Mouse (Mus musculus): Measurements from ENCODE around the gene Gm11562. TPM values are rescaled to one million over a fixed set of nuclear protein-coding genes. Genes with fewer than 3 reads are reported as not detected.

Gene Gm11562
- polyA plus RNA-seq, 1 experiment from 2014 or later, result not detected

GRCm38 (mm10) chr11:99580636-99581035, 39.6 kb downstream of the Gm11562 start, which contains the start of gene Krtap1-5:
Gene Krtap1-5, minus strand, starts transcription at chr11:99581016.
- Histone ChIP-seq H3K4me1 (no peaks in the 10 kb centered on the region), H3K27ac (no peak within 1 kb of the TSS), H3K36me3 (no peaks in the 10 kb centered on the region), H3K9me3 (no peaks in the 10 kb centered on the region), H3K27me3 (ENCODE audit: insufficient read depth, poor library complexity, severe bottlenecking) (0 out of 2 replicates have a peak, but pooled peaks cover 5% of the 10 kb centered on the region), H3K4me3 (no peak within 1 kb of the TSS)
- WGBS, result 73% methylated on average over 6 of the region's 6 CpGs
- DNase-seq (ENCODE audit: low spot score), result no peak

- Histone ChIP-seq H3K4me3 (no peak overlapping the region), H3K9me3 (no peaks in the 10 kb centered on the region), H3K36me3 (no peaks in the 10 kb centered on the region), H3K4me1 (no peaks in the 10 kb centered on the region), H3K27me3 (ENCODE audit: insufficient read depth, poor library complexity, severe bottlenecking) (no peaks in the 10 kb centered on the region), H3K27ac (no peak overlapping the region)
- peak; percentile 85 for DNase-seq (ENCODE audit: low spot score)
- WGBS, result under 1% methylated on average over 7 of the region's 7 CpGs
These were observed 46.1 kb downstream of the Gm11562 start for GRCm38 (mm10) chr11:99574106-99574505.

- Histone ChIP-seq H3K27me3 (ENCODE audit: insufficient read depth, poor library complexity, severe bottlenecking) (no peaks in the 10 kb centered on the region), H3K36me3 (no peaks in the 10 kb centered on the region), H3K4me1 (no peaks in the 10 kb centered on the region), H3K9me3 (no peaks in the 10 kb centered on the region), H3K4me3 (no peak overlapping the region), H3K27ac (no peak overlapping the region)
- WGBS, result 62% methylated on average over 4 of the region's 4 CpGs
- no peak for DNase-seq (ENCODE audit: low spot score)
These were observed 47.1 kb downstream of the Gm11562 start for GRCm38 (mm10) chr11:99573164-99573563.

Other genes with a start within 250 kb of the Gm11562 start
- 0.20 and 0.39 TPM in 2 replicates for gene Krt28, start 245.5 kb downstream of the Gm11562 start, polyA plus RNA-seq (2016; fragmentation: Nextera tagmentation; extraction: Ambion mirVana)
- 11.4 and 14.6 TPM in 2 replicates for gene Krt10, start 231.1 kb downstream of the Gm11562 start, polyA plus RNA-seq (2016; fragmentation: Nextera tagmentation; extraction: Ambion mirVana)
- not detected in 2 replicates for gene Krt12, start 198.2 kb downstream of the Gm11562 start, polyA plus RNA-seq (2016; fragmentation: Nextera tagmentation; extraction: Ambion mirVana)
- 6.6 and 9.5 TPM in 2 replicates for gene Krt20, start 182.3 kb downstream of the Gm11562 start, polyA plus RNA-seq (2016; fragmentation: Nextera tagmentation; extraction: Ambion mirVana)
- gene Krt23, start 127.3 kb downstream of the Gm11562 start, polyA plus RNA-seq (2016; fragmentation: Nextera tagmentation; extraction: Ambion mirVana), result 0.15 and 0.38 TPM in 2 replicates
- not detected in 2 replicates for gene Krt39, start 99.1 kb downstream of the Gm11562 start, polyA plus RNA-seq (2016; fragmentation: Nextera tagmentation; extraction: Ambion mirVana)
- not detected in 2 replicates for gene Krt40, start 77.3 kb downstream of the Gm11562 start, polyA plus RNA-seq (2016; fragmentation: Nextera tagmentation; extraction: Ambion mirVana)
- not detected in 2 replicates for gene Krtap3-3, start 69.6 kb downstream of the Gm11562 start, polyA plus RNA-seq (2016; fragmentation: Nextera tagmentation; extraction: Ambion mirVana)
- gene Krtap3-2, start 63.6 kb downstream of the Gm11562 start, polyA plus RNA-seq (2016; fragmentation: Nextera tagmentation; extraction: Ambion mirVana), result not detected in 2 replicates
- not detected in 2 replicates for gene Gm11939, start 61.0 kb downstream of the Gm11562 start, polyA plus RNA-seq (2016; fragmentation: Nextera tagmentation; extraction: Ambion mirVana)
- not detected in 2 replicates for gene Krtap3-1, start 53.8 kb downstream of the Gm11562 start, polyA plus RNA-seq (2016; fragmentation: Nextera tagmentation; extraction: Ambion mirVana)
- not detected in 2 replicates for gene Krtap1-5, start 39.4 kb downstream of the Gm11562 start, polyA plus RNA-seq (2016; fragmentation: Nextera tagmentation; extraction: Ambion mirVana)
- not detected in 2 replicates for gene Krtap1-4, start 36.8 kb downstream of the Gm11562 start, polyA plus RNA-seq (2016; fragmentation: Nextera tagmentation; extraction: Ambion mirVana)
- not detected in 2 replicates for gene Krtap1-3, start 29.1 kb downstream of the Gm11562 start, polyA plus RNA-seq (2016; fragmentation: Nextera tagmentation; extraction: Ambion mirVana)
- not detected in 2 replicates for gene Krtap9-3, start 22.3 kb downstream of the Gm11562 start, polyA plus RNA-seq (2016; fragmentation: Nextera tagmentation; extraction: Ambion mirVana)
- not detected in 2 replicates for gene Gm11938, start 17.1 kb downstream of the Gm11562 start, polyA plus RNA-seq (2016; fragmentation: Nextera tagmentation; extraction: Ambion mirVana)
- gene Gm11937, start 10.2 kb downstream of the Gm11562 start, polyA plus RNA-seq (2016; fragmentation: Nextera tagmentation; extraction: Ambion mirVana), result not detected in 2 replicates
- gene Krtap2-4, start 5.6 kb downstream of the Gm11562 start, polyA plus RNA-seq (2016; fragmentation: Nextera tagmentation; extraction: Ambion mirVana), result not detected in 2 replicates
- gene Krtap4-1, start 7.8 kb upstream of the Gm11562 start, polyA plus RNA-seq (2016; fragmentation: Nextera tagmentation; extraction: Ambion mirVana), result not detected in 2 replicates
- gene Krtap4-2, start 14.6 kb upstream of the Gm11562 start, polyA plus RNA-seq (2016; fragmentation: Nextera tagmentation; extraction: Ambion mirVana), result not detected in 2 replicates
- not detected in 2 replicates for gene Krtap4-7, start 23.7 kb upstream of the Gm11562 start, polyA plus RNA-seq (2016; fragmentation: Nextera tagmentation; extraction: Ambion mirVana)
- not detected in 2 replicates for gene Gm11555, start 29.8 kb upstream of the Gm11562 start, polyA plus RNA-seq (2016; fragmentation: Nextera tagmentation; extraction: Ambion mirVana)
- gene Gm11563, start 38.5 kb upstream of the Gm11562 start, polyA plus RNA-seq (2016; fragmentation: Nextera tagmentation; extraction: Ambion mirVana), result not detected in 2 replicates
- not detected in 2 replicates for gene Krtap4-6, start 45.5 kb upstream of the Gm11562 start, polyA plus RNA-seq (2016; fragmentation: Nextera tagmentation; extraction: Ambion mirVana)
- gene Gm14190, start 70.3 kb upstream of the Gm11562 start, polyA plus RNA-seq (2016; fragmentation: Nextera tagmentation; extraction: Ambion mirVana), result not detected in 2 replicates
- not detected in 2 replicates for gene Gm14180, start 113.9 kb upstream of the Gm11562 start, polyA plus RNA-seq (2016; fragmentation: Nextera tagmentation; extraction: Ambion mirVana)
- gene Gm11595, start 152.5 kb upstream of the Gm11562 start, polyA plus RNA-seq (2016; fragmentation: Nextera tagmentation; extraction: Ambion mirVana), result not detected in 2 replicates
- not detected in 2 replicates for gene Krtap4-8, start 160.3 kb upstream of the Gm11562 start, polyA plus RNA-seq (2016; fragmentation: Nextera tagmentation; extraction: Ambion mirVana)
- not detected in 2 replicates for gene Krtap4-9, start 164.8 kb upstream of the Gm11562 start, polyA plus RNA-seq (2016; fragmentation: Nextera tagmentation; extraction: Ambion mirVana)
- gene Gm11596, start 173.0 kb upstream of the Gm11562 start, polyA plus RNA-seq (2016; fragmentation: Nextera tagmentation; extraction: Ambion mirVana), result not detected in 2 replicates
- gene Gm11569, start 178.5 kb upstream of the Gm11562 start, polyA plus RNA-seq (2016; fragmentation: Nextera tagmentation; extraction: Ambion mirVana), result not detected in 2 replicates
- gene Gm11554, start 184.0 kb upstream of the Gm11562 start, polyA plus RNA-seq (2016; fragmentation: Nextera tagmentation; extraction: Ambion mirVana), result not detected in 2 replicates
- gene Krtap4-13, start 189.5 kb upstream of the Gm11562 start, polyA plus RNA-seq (2016; fragmentation: Nextera tagmentation; extraction: Ambion mirVana), result not detected in 2 replicates
- gene Gm11564, start 195.2 kb upstream of the Gm11562 start, polyA plus RNA-seq (2016; fragmentation: Nextera tagmentation; extraction: Ambion mirVana), result not detected in 2 replicates
- gene 2300003K06Rik, start 217.6 kb upstream of the Gm11562 start, polyA plus RNA-seq (2016; fragmentation: Nextera tagmentation; extraction: Ambion mirVana), result not detected in 2 replicates
- not detected in 2 replicates for gene Krtap4-16, start 231.2 kb upstream of the Gm11562 start, polyA plus RNA-seq (2016; fragmentation: Nextera tagmentation; extraction: Ambion mirVana)
- gene Gm11568, start 237.5 kb upstream of the Gm11562 start, polyA plus RNA-seq (2016; fragmentation: Nextera tagmentation; extraction: Ambion mirVana), result not detected in 2 replicates
- gene Gm11559, start 244.0 kb upstream of the Gm11562 start, polyA plus RNA-seq (2016; fragmentation: Nextera tagmentation; extraction: Ambion mirVana), result not detected in 2 replicates

Data from heart, embryonic 10.5 days (tissue).